Mouse (Mus musculus): Measurements from ENCODE around the gene Ankrd11. TPM values are rescaled to one million over a fixed set of nuclear protein-coding genes. Genes with fewer than 3 reads are reported as not detected.

Ankrd11 gene
- polyA plus RNA-seq, 1 experiment, result 32.5 TPM

DNA sequence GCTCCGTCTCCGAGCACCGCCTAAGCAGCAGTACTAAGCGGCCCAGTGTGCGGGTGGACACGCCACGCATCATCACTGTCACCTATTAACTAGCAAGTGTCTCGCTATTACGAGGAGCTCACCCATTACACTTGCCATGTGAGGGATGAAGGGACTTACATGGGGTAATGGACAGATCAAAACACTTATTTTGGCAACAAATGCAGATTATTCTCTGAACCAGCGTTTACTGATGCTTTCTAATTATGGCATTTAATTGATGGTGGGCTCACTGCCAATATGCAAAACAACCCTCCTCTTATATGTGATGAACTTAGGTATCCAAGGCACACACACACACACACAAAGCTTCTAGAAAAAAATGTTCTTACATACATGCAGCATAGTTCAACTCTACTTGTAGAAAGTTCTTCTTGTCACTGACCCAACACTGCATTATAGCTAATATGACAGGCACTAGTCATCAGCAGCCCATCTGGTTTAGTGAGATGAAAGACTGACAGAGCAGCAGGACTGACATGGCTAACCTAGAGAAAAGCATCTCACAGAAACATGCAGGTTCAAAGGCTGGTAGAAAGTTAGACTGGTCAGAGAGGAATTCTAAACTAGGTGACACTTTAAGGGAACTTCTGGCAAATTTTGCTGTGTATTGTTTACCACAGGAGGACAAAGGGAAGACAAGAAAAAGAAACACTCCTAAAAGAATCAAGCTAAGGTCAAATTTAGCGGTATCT lies 2.5 kb downstream of the Ankrd11 start:
- H3K4me3 ChIP-seq (ENCODE audit: insufficient read depth, poor library complexity, severe bottlenecking), result no peak overlapping the region
- peaks cover 8% of the 10 kb centered on the region for H3K36me3 ChIP-seq (ENCODE audit: control insufficient read depth, insufficient read depth)
- peaks cover 95% of the 10 kb centered on the region for H3K79me2 ChIP-seq (ENCODE audit: control insufficient read depth, insufficient read depth)
- H3ac ChIP-seq (ENCODE audit: control insufficient read depth, insufficient read length, low read depth), result no peak overlapping the region
- H3K79me3 ChIP-seq (ENCODE audit: low read depth), result peaks cover 78% of the 10 kb centered on the region
- no peaks in the 10 kb centered on the region for H3K27me3 ChIP-seq (ENCODE audit: control insufficient read depth, insufficient read depth, insufficient read length)
- TF ChIP-seq MAX (IDR thresholded peaks at IDR 0.05) (no peak), USF1 (IDR thresholded peaks at IDR 0.05; ENCODE audit: low read depth) (no peak), CEBPB (IDR thresholded peaks at IDR 0.05; ENCODE audit: low read depth) (no peak), FOSL1 (IDR thresholded peaks at IDR 0.05; ENCODE audit: insufficient read depth, low read length, poor library complexity, severe bottlenecking) (no peak), MYOD1 (IDR thresholded peaks at IDR 0.05; ENCODE audit: control insufficient read depth, insufficient read length, low read depth) (no peak), MYOG (IDR thresholded peaks at IDR 0.05; ENCODE audit: control insufficient read depth, extremely low read depth, insufficient read length) (no peak), CTCF (IDR thresholded peaks at IDR 0.05; ENCODE audit: control insufficient read depth, insufficient read depth, insufficient read length) (no peak)

DNA sequence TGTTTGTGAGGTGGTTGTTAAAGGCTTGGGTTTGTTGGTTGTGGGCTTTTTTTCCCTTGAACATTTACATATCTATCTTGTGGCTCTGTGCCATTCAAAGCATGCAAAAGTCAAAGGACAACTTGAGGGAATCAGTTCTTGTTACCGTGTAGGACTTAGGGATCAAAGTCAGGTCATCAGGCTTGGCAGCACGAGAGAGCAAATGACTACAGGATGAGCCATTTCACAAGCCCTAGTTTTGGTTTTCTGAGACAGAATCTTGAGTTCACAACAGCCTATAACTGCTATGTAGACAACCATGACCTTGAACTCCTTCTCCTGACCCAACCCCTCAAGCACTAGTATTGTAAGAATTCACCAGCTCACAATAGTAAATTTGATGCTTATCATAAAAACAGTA lies 3.7 kb downstream of the Ankrd11 start:
- H3K4me3 ChIP-seq (ENCODE audit: insufficient read depth, poor library complexity, severe bottlenecking), result no peak overlapping the region

DNA sequence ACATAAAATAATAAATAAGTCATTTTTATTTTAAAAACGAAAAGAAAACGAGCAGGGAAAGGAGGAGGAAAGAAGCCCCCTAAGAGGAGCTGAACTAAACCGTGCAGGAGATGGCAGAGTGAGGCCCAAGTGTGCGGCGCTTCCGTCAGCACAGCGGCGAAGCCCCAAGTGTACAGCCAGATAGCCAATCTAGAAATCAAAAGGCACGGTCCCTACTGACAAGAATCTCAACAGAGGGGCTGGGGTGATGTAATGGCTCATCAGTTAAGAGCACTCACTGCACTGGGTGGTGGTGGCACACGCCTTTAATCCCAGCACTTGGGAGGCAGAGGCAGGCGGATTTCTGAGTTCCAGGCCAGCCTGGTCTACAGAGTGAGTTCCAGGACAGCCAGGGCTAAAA lies 4.6 kb downstream of the Ankrd11 start:
- H3K4me3 ChIP-seq (ENCODE audit: insufficient read depth, poor library complexity, severe bottlenecking), result no peak overlapping the region
- TF ChIP-seq CTCF (IDR thresholded peaks at IDR 0.05; ENCODE audit: control insufficient read depth, insufficient read depth, insufficient read length), result no peak
- TF ChIP-seq MYOD1 (IDR thresholded peaks at IDR 0.05; ENCODE audit: control insufficient read depth, insufficient read length, low read depth), result no peak
- TF ChIP-seq MAX (IDR thresholded peaks at IDR 0.05), result no peak
- H3K79me2 ChIP-seq (ENCODE audit: control insufficient read depth, insufficient read depth), result peaks cover 96% of the 10 kb centered on the region
- H3K36me3 ChIP-seq (ENCODE audit: control insufficient read depth, insufficient read depth), result peaks cover 17% of the 10 kb centered on the region
- peaks cover 89% of the 10 kb centered on the region for H3K79me3 ChIP-seq (ENCODE audit: low read depth)
- no peaks in the 10 kb centered on the region for H3K27me3 ChIP-seq (ENCODE audit: control insufficient read depth, insufficient read depth, insufficient read length)
- H3ac ChIP-seq (ENCODE audit: control insufficient read depth, insufficient read length, low read depth), result no peak overlapping the region

More for the DNA sequence above, 3.7 kb downstream of the Ankrd11 start:
- Histone ChIP-seq H3K79me2 (ENCODE audit: control insufficient read depth, insufficient read depth) (peaks cover 96% of the 10 kb centered on the region), H3ac (ENCODE audit: control insufficient read depth, insufficient read length, low read depth) (no peak overlapping the region), H3K36me3 (ENCODE audit: control insufficient read depth, insufficient read depth) (peaks cover 17% of the 10 kb centered on the region), H3K27me3 (ENCODE audit: control insufficient read depth, insufficient read depth, insufficient read length) (no peaks in the 10 kb centered on the region), H3K79me3 (ENCODE audit: low read depth) (peaks cover 83% of the 10 kb centered on the region)
- TF ChIP-seq FOSL1 (IDR thresholded peaks at IDR 0.05; ENCODE audit: insufficient read depth, low read length, poor library complexity, severe bottlenecking) (no peak), MYOD1 (IDR thresholded peaks at IDR 0.05; ENCODE audit: control insufficient read depth, insufficient read length, low read depth) (no peak), MYOG (IDR thresholded peaks at IDR 0.05; ENCODE audit: control insufficient read depth, extremely low read depth, insufficient read length) (no peak), CEBPB (IDR thresholded peaks at IDR 0.05; ENCODE audit: low read depth) (no peak), USF1 (IDR thresholded peaks at IDR 0.05; ENCODE audit: low read depth) (no peak), MAX (IDR thresholded peaks at IDR 0.05) (no peak), CTCF (IDR thresholded peaks at IDR 0.05; ENCODE audit: control insufficient read depth, insufficient read depth, insufficient read length) (no peak)

DNA sequence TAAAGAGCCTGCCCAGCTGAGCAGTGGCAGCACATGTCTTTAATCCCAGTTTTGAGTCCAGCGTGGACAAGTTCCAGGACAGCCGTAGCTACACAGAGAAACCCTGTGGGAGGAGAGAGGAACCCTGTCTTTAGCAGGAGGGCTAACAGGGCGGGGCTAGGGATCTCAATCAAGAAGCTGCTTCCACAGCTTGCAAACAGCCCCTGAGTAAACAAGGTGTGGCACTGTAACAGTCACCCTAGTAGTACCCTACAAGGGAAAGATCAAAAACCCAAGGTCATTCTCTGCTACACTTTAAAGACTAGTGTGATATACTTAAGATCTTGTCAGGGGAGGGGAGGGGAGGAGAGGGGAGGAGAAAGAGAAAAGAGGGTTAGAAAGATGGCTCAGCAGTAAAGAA lies 5.1 kb downstream of the Ankrd11 start:
- TF ChIP-seq MYOD1 (IDR thresholded peaks at IDR 0.05; ENCODE audit: control insufficient read depth, insufficient read length, low read depth), result no peak
- TF ChIP-seq FOSL1 (IDR thresholded peaks at IDR 0.05; ENCODE audit: insufficient read depth, low read length, poor library complexity, severe bottlenecking), result no peak
- TF ChIP-seq MAX (IDR thresholded peaks at IDR 0.05), result no peak
- no peak for TF ChIP-seq USF1 (IDR thresholded peaks at IDR 0.05; ENCODE audit: low read depth)
- TF ChIP-seq CEBPB (IDR thresholded peaks at IDR 0.05; ENCODE audit: low read depth), result no peak
- TF ChIP-seq MYOG (IDR thresholded peaks at IDR 0.05; ENCODE audit: control insufficient read depth, extremely low read depth, insufficient read length), result no peak
- H3K4me3 ChIP-seq (ENCODE audit: insufficient read depth, poor library complexity, severe bottlenecking), result no peak overlapping the region

DNA sequence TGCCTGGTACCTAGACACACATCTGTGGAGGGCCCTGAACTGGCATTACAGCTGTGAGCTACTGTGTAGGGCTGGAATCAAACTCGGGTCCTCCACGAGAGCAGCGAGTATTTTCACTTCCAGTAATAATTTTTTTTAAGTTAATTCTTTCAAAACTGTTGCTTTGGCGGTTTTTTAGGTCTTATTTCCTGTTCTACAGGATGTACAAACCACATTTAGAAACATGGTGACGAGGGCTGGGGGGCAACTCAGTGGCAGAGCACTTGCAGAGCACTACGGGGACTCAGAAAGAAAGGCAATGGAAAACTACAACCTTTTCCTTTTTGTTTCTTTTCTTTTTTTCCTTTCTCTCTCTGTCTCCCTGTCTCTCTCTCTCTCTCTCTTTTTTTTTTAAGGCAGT lies 7.9 kb downstream of the Ankrd11 start:
- Histone ChIP-seq H3K4me3 (ENCODE audit: insufficient read depth, poor library complexity, severe bottlenecking) (no peak overlapping the region), H3K79me3 (ENCODE audit: low read depth) (peaks cover 96% of the 10 kb centered on the region), H3K79me2 (ENCODE audit: control insufficient read depth, insufficient read depth) (peaks cover 100% of the 10 kb centered on the region), H3K27me3 (ENCODE audit: control insufficient read depth, insufficient read depth, insufficient read length) (no peaks in the 10 kb centered on the region), H3K36me3 (ENCODE audit: control insufficient read depth, insufficient read depth) (peaks cover 17% of the 10 kb centered on the region), H3ac (ENCODE audit: control insufficient read depth, insufficient read length, low read depth) (no peak overlapping the region)
- no peak for TF ChIP-seq MYOG (IDR thresholded peaks at IDR 0.05; ENCODE audit: control insufficient read depth, extremely low read depth, insufficient read length)
- TF ChIP-seq CEBPB (IDR thresholded peaks at IDR 0.05; ENCODE audit: low read depth), result no peak
- no peak for TF ChIP-seq FOSL1 (IDR thresholded peaks at IDR 0.05; ENCODE audit: insufficient read depth, low read length, poor library complexity, severe bottlenecking)
- TF ChIP-seq USF1 (IDR thresholded peaks at IDR 0.05; ENCODE audit: low read depth), result no peak
- no peak for TF ChIP-seq MAX (IDR thresholded peaks at IDR 0.05)
- no peak for TF ChIP-seq MYOD1 (IDR thresholded peaks at IDR 0.05; ENCODE audit: control insufficient read depth, insufficient read length, low read depth)
- TF ChIP-seq CTCF (IDR thresholded peaks at IDR 0.05; ENCODE audit: control insufficient read depth, insufficient read depth, insufficient read length), result no peak

More for the DNA sequence above, 5.1 kb downstream of the Ankrd11 start:
- H3K79me3 ChIP-seq (ENCODE audit: low read depth), result peaks cover 94% of the 10 kb centered on the region
- no peak overlapping the region for H3ac ChIP-seq (ENCODE audit: control insufficient read depth, insufficient read length, low read depth)
- peaks cover 17% of the 10 kb centered on the region for H3K36me3 ChIP-seq (ENCODE audit: control insufficient read depth, insufficient read depth)
- H3K27me3 ChIP-seq (ENCODE audit: control insufficient read depth, insufficient read depth, insufficient read length), result no peaks in the 10 kb centered on the region
- H3K79me2 ChIP-seq (ENCODE audit: control insufficient read depth, insufficient read depth), result peaks cover 100% of the 10 kb centered on the region

DNA sequence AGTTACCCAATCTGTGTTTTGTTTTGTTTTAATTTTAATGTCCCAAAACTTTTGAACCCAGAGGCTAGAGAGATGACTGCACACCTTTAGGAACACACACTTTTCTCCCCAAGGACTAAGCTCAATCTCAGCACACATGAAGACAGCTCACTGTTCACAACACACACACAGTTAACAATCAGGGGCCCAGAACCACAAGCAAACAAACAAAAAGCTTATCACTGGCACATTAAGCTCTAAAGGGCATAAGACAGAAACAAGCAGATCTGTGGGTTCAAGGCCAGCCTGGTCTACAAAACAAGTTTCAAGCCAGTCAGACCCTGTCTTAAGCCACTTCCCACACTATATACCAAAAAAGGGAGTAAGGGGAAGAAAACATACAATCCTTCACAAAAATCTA lies 8.6 kb downstream of the Ankrd11 start:
- no peak overlapping the region for H3ac ChIP-seq (ENCODE audit: control insufficient read depth, insufficient read length, low read depth)
- H3K79me2 ChIP-seq (ENCODE audit: control insufficient read depth, insufficient read depth), result peaks cover 100% of the 10 kb centered on the region
- peaks cover 96% of the 10 kb centered on the region for H3K79me3 ChIP-seq (ENCODE audit: low read depth)
- TF ChIP-seq FOSL1 (IDR thresholded peaks at IDR 0.05; ENCODE audit: insufficient read depth, low read length, poor library complexity, severe bottlenecking) (no peak), CTCF (IDR thresholded peaks at IDR 0.05; ENCODE audit: control insufficient read depth, insufficient read depth, insufficient read length) (no peak), CEBPB (IDR thresholded peaks at IDR 0.05; ENCODE audit: low read depth) (no peak), MAX (IDR thresholded peaks at IDR 0.05) (no peak), MYOG (IDR thresholded peaks at IDR 0.05; ENCODE audit: control insufficient read depth, extremely low read depth, insufficient read length) (no peak), MYOD1 (IDR thresholded peaks at IDR 0.05; ENCODE audit: control insufficient read depth, insufficient read length, low read depth) (no peak), USF1 (IDR thresholded peaks at IDR 0.05; ENCODE audit: low read depth) (no peak)
- peaks cover 17% of the 10 kb centered on the region for H3K36me3 ChIP-seq (ENCODE audit: control insufficient read depth, insufficient read depth)
- no peaks in the 10 kb centered on the region for H3K27me3 ChIP-seq (ENCODE audit: control insufficient read depth, insufficient read depth, insufficient read length)
- no peak overlapping the region for H3K4me3 ChIP-seq (ENCODE audit: insufficient read depth, poor library complexity, severe bottlenecking)

Measured in C2C12 (cell line).